Mouse (Mus musculus): ENCODE results near the gene Pla2g2f.

- no peak for TF ChIP-seq GATA1 (IDR thresholded peaks at IDR 0.05; ENCODE audit: borderline replicate concordance, low read length)
- TF ChIP-seq CTCF (IDR thresholded peaks at IDR 0.05; ENCODE audit: low read depth, low read length), result no peak
These were observed 56.3 kb downstream of the Pla2g2f start for GRCm38 (mm10) chr4:138701111-138701510.

Data from G1E (cell line).